Mouse (Mus musculus) granulocyte monocyte progenitor cell, adult 5-6 weeks (primary cell): Measurements from ENCODE around the gene Pdap1. TPM values are rescaled to one million over a fixed set of nuclear protein-coding genes. Genes with fewer than 3 reads are reported as not detected.
"Not testable (repeated sequence)": the region's sequence is repeated elsewhere in the genome, so short reads cannot be mapped to it uniquely, and the experiment has no call there.

Source experiments
- ATAC-seq: replicated peaks from 2 replicates; pipeline ENCODE4 v1.8.0; 2016; ENCODE audit warnings: mild to moderate bottlenecking, moderate TSS enrichment, inconsistent platforms; ENCODE audit not compliant: poor library complexity, severe bottlenecking
- total RNA-seq, 2 experiments: library from RNA; stranded (forward) in 1 of 2; stranded (reverse) in 1 of 2; fragments of 200-712, 200-1000 nt in 1 of 2; fragments of >200 nt in 1 of 2; fragmentation: Nextera tagmentation in 1 of 2; gene quantifications; 2 replicates each; pipeline ENCODE4 v1.2.3; 2014 to 2017

Pdap1 gene
- total RNA-seq, 2 experiments from 2014 or later: 59.3 to 92.6 TPM

- ATAC-seq: no peak
Observed at GRCm38 (mm10) chr5:145084822-145085221, 55.2 kb downstream of the Pdap1 start.

GRCm38 (mm10) chr5:145083632-145084451 is 56.2 kb downstream of the Pdap1 start, which contains the start of the genes Arpc1a and Kpna7:
Arpc1a (plus strand) TSS chr5:145083830.
Kpna7 (minus strand) TSS chr5:145084030.
- peak; percentile 97 for ATAC-seq

- not testable (repeated sequence) for ATAC-seq
Observed at GRCm38 (mm10) chr5:145083201-145083600, 56.8 kb downstream of the Pdap1 start.

GRCm38 (mm10) chr5:145081866-145082613 is 58.0 kb downstream of the Pdap1 start:
- ATAC-seq: no peak

Other genes with a start within 250 kb of the Pdap1 start
- gene Smurf1, start 174.4 kb downstream of the Pdap1 start, total RNA-seq (2014; fragmentation: Nextera tagmentation): 2.0 and 5.9 TPM in 2 replicates
- gene Smurf1, start 174.4 kb downstream of the Pdap1 start, total RNA-seq (2017): 3.4 and 4.6 TPM in 2 replicates
- gene Gm4871, start 107.5 kb downstream of the Pdap1 start, total RNA-seq (2014; fragmentation: Nextera tagmentation): not detected in 2 replicates
- not detected in 2 replicates for gene Gm4871, start 107.5 kb downstream of the Pdap1 start, total RNA-seq (2017)
- not detected in 2 replicates for gene 1700018F24Rik, start 97.2 kb downstream of the Pdap1 start, total RNA-seq (2014; fragmentation: Nextera tagmentation)
- gene 1700018F24Rik, start 97.2 kb downstream of the Pdap1 start, total RNA-seq (2017): not detected in 2 replicates
- 76.8 and 81.1 TPM in 2 replicates for gene Arpc1a, start 56.4 kb downstream of the Pdap1 start, total RNA-seq (2014; fragmentation: Nextera tagmentation)
- gene Arpc1a, start 56.4 kb downstream of the Pdap1 start, total RNA-seq (2017): 42.0 and 48.1 TPM in 2 replicates
- not detected in 2 replicates for gene Kpna7, start 56.2 kb downstream of the Pdap1 start, total RNA-seq (2014; fragmentation: Nextera tagmentation)
- gene Kpna7, start 56.2 kb downstream of the Pdap1 start, total RNA-seq (2017): not detected in 2 replicates
- 404 and 492 TPM in 2 replicates for gene Arpc1b, start 26.0 kb downstream of the Pdap1 start, total RNA-seq (2014; fragmentation: Nextera tagmentation)
- gene Arpc1b, start 26.0 kb downstream of the Pdap1 start, total RNA-seq (2017): 197 and 242 TPM in 2 replicates
- 108 and 163 TPM in 2 replicates for gene Bud31, start 124 bp upstream of the Pdap1 start, total RNA-seq (2014; fragmentation: Nextera tagmentation)
- gene Bud31, start 124 bp upstream of the Pdap1 start, total RNA-seq (2017): 194 and 205 TPM in 2 replicates
- 9.3 and 10.5 TPM in 2 replicates for gene Ptcd1, start 26.9 kb upstream of the Pdap1 start, total RNA-seq (2014; fragmentation: Nextera tagmentation)
- 12.8 and 14.7 TPM in 2 replicates for gene Ptcd1, start 26.9 kb upstream of the Pdap1 start, total RNA-seq (2017)
- 42.2 and 45.3 TPM in 2 replicates for gene Cpsf4, start 27.0 kb upstream of the Pdap1 start, total RNA-seq (2014; fragmentation: Nextera tagmentation)
- 47.9 and 51.3 TPM in 2 replicates for gene Cpsf4, start 27.0 kb upstream of the Pdap1 start, total RNA-seq (2017)
- gene Atp5j2, start 51.8 kb upstream of the Pdap1 start, total RNA-seq (2014; fragmentation: Nextera tagmentation): 372 and 531 TPM in 2 replicates
- gene Atp5j2, start 51.8 kb upstream of the Pdap1 start, total RNA-seq (2017): 127 and 170 TPM in 2 replicates
- 1.6 and 6.2 TPM in 2 replicates for gene Zkscan14, start 61.6 kb upstream of the Pdap1 start, total RNA-seq (2014; fragmentation: Nextera tagmentation)
- gene Zkscan14, start 61.6 kb upstream of the Pdap1 start, total RNA-seq (2017): 20.8 and 21.1 TPM in 2 replicates
- 6.8 and 8.5 TPM in 2 replicates for gene Zkscan5, start 64.3 kb upstream of the Pdap1 start, total RNA-seq (2014; fragmentation: Nextera tagmentation)
- gene Zkscan5, start 64.3 kb upstream of the Pdap1 start, total RNA-seq (2017): 7.9 and 10.1 TPM in 2 replicates
- 28.2 and 34.0 TPM in 2 replicates for gene Zfp655, start 91.5 kb upstream of the Pdap1 start, total RNA-seq (2014; fragmentation: Nextera tagmentation)
- 33.5 and 37.3 TPM in 2 replicates for gene Zfp655, start 91.5 kb upstream of the Pdap1 start, total RNA-seq (2017)
- 12.1 and 13.2 TPM in 2 replicates for gene Zscan25, start 140.3 kb upstream of the Pdap1 start, total RNA-seq (2014; fragmentation: Nextera tagmentation)
- 4.1 and 10.4 TPM in 2 replicates for gene Zscan25, start 140.3 kb upstream of the Pdap1 start, total RNA-seq (2017)
- gene Cyp3a57, start 205.0 kb upstream of the Pdap1 start, total RNA-seq (2014; fragmentation: Nextera tagmentation): not detected in 2 replicates
- not detected in 2 replicates for gene Cyp3a57, start 205.0 kb upstream of the Pdap1 start, total RNA-seq (2017)